Mouse (Mus musculus): ENCODE measurements around the gene Gm7735. TPM values are rescaled to one million over a fixed set of nuclear protein-coding genes. Genes with fewer than 3 reads are reported as not detected.
"Not testable (repeated sequence)": the region's sequence is repeated elsewhere in the genome, so short reads cannot be mapped to it uniquely, and the experiment has no call there.

The Gm7735 gene
- total RNA-seq (2021) (not detected), polyA plus RNA-seq (2012; rRNA removed) (not detected in 2 replicates)
- long read RNA-seq: 0 reads

GRCm38 (mm10) chr16:89169190-89169589 lies at the start of gene Gm7735:
Gene Gm7735 (plus strand): TSS chr16:89169490.
- not testable (repeated sequence) for DNase-seq

GRCm38 (mm10) chr16:89140551-89140950 lies 28.7 kb upstream of the Gm7735 start, which contains the start of gene Gm6358:
Gene Gm6358 (plus strand): TSS chr16:89140851.
- DNase-seq: no peak

- no peak for DNase-seq
Measured at GRCm38 (mm10) chr16:89150786-89151185, 18.5 kb upstream of the Gm7735 start, which contains the start of gene Gm10061. Gene Gm10061 (plus strand): TSS chr16:89151086.

- no peak for DNase-seq
Measured at GRCm38 (mm10) chr16:89157652-89158051, 11.6 kb upstream of the Gm7735 start, which contains the start of gene Gm9789. Gene Gm9789 (plus strand): TSS chr16:89157952.

GRCm38 (mm10) chr16:89174435-89174834 lies 5.1 kb downstream of the Gm7735 start, which contains the start of gene 1110057P08Rik:
Gene 1110057P08Rik (plus strand): TSS chr16:89174735.
- no peak for DNase-seq

- DNase-seq: no peak
Measured at GRCm38 (mm10) chr16:89188621-89189020, 19.3 kb downstream of the Gm7735 start.

- DNase-seq: no peak
Measured at GRCm38 (mm10) chr16:89205561-89205960, 36.3 kb downstream of the Gm7735 start, which contains the start of gene Krtap20-2. Gene Krtap20-2 (plus strand): TSS chr16:89205861.

Other genes with a start within 250 kb of the Gm7735 start
- gene Krtap19-9b, start 237.2 kb upstream of the Gm7735 start, total RNA-seq (2021): not detected
- gene Krtap19-9b, start 237.2 kb upstream of the Gm7735 start, polyA plus RNA-seq (2012; rRNA removed): not detected in 2 replicates
- not detected for gene Krtap16-3, start 206.6 kb upstream of the Gm7735 start, total RNA-seq (2021)
- not detected in 2 replicates for gene Krtap16-3, start 206.6 kb upstream of the Gm7735 start, polyA plus RNA-seq (2012; rRNA removed)
- not detected for gene Krtap22-2, start 158.7 kb upstream of the Gm7735 start, total RNA-seq (2021)
- not detected in 2 replicates for gene Krtap22-2, start 158.7 kb upstream of the Gm7735 start, polyA plus RNA-seq (2012; rRNA removed)
- not detected for gene Gm10229, start 154.2 kb upstream of the Gm7735 start, total RNA-seq (2021)
- not detected in 2 replicates for gene Gm10229, start 154.2 kb upstream of the Gm7735 start, polyA plus RNA-seq (2012; rRNA removed)
- gene Krtap6-1, start 137.8 kb upstream of the Gm7735 start, total RNA-seq (2021): not detected
- not detected in 2 replicates for gene Krtap6-1, start 137.8 kb upstream of the Gm7735 start, polyA plus RNA-seq (2012; rRNA removed)
- gene Gm10228, start 128.0 kb upstream of the Gm7735 start, total RNA-seq (2021): not detected
- gene Gm10228, start 128.0 kb upstream of the Gm7735 start, polyA plus RNA-seq (2012; rRNA removed): not detected in 2 replicates
- not detected for gene Krtap6-5, start 121.6 kb upstream of the Gm7735 start, total RNA-seq (2021)
- not detected in 2 replicates for gene Krtap6-5, start 121.6 kb upstream of the Gm7735 start, polyA plus RNA-seq (2012; rRNA removed)
- gene 1110025L11Rik, start 105.5 kb upstream of the Gm7735 start, total RNA-seq (2021): not detected
- gene 1110025L11Rik, start 105.5 kb upstream of the Gm7735 start, polyA plus RNA-seq (2012; rRNA removed): not detected in 2 replicates
- not detected for gene Krtap6-3, start 85.5 kb upstream of the Gm7735 start, total RNA-seq (2021)
- not detected in 2 replicates for gene Krtap6-3, start 85.5 kb upstream of the Gm7735 start, polyA plus RNA-seq (2012; rRNA removed)
- gene Gm6358, start 28.6 kb upstream of the Gm7735 start, total RNA-seq (2021): not detected
- not detected in 2 replicates for gene Gm6358, start 28.6 kb upstream of the Gm7735 start, polyA plus RNA-seq (2012; rRNA removed)
- not detected for gene Gm10061, start 18.4 kb upstream of the Gm7735 start, total RNA-seq (2021)
- gene Gm10061, start 18.4 kb upstream of the Gm7735 start, polyA plus RNA-seq (2012; rRNA removed): not detected in 2 replicates
- not detected for gene Gm9789, start 11.5 kb upstream of the Gm7735 start, total RNA-seq (2021)
- gene Gm9789, start 11.5 kb upstream of the Gm7735 start, polyA plus RNA-seq (2012; rRNA removed): not detected in 2 replicates
- not detected for gene 1110057P08Rik, start 5.2 kb downstream of the Gm7735 start, total RNA-seq (2021)
- gene 1110057P08Rik, start 5.2 kb downstream of the Gm7735 start, polyA plus RNA-seq (2012; rRNA removed): not detected in 2 replicates
- gene Krtap20-2, start 36.4 kb downstream of the Gm7735 start, total RNA-seq (2021): not detected
- gene Krtap20-2, start 36.4 kb downstream of the Gm7735 start, polyA plus RNA-seq (2012; rRNA removed): not detected in 2 replicates
- not detected for gene Krtap21-1, start 234.4 kb downstream of the Gm7735 start, total RNA-seq (2021)
- gene Krtap21-1, start 234.4 kb downstream of the Gm7735 start, polyA plus RNA-seq (2012; rRNA removed): not detected in 2 replicates